Mouse (Mus musculus) 3134 (cell line): ENCODE data around the gene Fgf11.

Source experiments
- DNase-seq: peaks from one replicate; pipeline ENCODE4 v3.0.0-alpha.2; 2011; ENCODE audit warnings: low spot score; ENCODE audit not compliant: insufficient read length; ENCODE audit errors: extremely low read depth

Gene Fgf11

DNA sequence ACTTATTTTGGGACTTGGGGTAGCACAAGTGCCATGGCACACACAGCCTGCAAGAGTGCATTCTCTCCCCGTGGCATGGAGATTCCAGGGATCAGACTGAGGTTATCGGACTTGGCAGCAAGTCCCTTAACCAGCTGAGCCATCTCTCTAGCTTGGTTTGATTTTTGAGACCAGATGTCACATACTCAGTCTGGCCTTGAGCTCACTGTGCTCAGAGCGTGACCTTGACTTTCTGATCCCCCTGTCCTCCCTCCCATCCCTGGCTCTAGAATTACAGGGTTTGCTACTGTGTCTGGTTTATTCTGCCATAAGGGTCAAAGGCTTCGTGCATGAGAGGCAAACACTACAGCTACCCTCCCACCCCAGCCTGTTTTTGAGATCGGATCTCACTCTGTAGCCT is 12.2 kb downstream of the Fgf11 start:
- DNase-seq: no peak

DNA sequence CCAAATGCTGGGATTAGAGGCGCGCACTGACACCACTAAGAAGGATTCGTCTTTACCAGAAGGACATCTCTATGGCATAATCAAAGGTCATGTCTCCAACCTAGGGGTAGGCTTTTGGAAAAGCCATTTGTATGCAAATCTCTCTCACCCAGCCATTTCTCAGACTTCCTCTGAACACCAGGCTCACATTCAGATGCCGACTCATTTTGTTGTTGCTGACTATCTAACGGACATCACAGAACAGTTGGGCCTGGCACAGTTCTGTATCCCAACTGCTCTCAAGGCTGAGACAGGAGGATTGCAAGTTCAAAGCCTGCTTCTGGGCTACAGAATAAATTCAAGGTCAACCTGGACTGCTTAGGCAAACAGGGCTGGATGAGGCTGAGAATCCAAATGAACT is 14.4 kb downstream of the Fgf11 start:
- DNase-seq: no peak

DNA sequence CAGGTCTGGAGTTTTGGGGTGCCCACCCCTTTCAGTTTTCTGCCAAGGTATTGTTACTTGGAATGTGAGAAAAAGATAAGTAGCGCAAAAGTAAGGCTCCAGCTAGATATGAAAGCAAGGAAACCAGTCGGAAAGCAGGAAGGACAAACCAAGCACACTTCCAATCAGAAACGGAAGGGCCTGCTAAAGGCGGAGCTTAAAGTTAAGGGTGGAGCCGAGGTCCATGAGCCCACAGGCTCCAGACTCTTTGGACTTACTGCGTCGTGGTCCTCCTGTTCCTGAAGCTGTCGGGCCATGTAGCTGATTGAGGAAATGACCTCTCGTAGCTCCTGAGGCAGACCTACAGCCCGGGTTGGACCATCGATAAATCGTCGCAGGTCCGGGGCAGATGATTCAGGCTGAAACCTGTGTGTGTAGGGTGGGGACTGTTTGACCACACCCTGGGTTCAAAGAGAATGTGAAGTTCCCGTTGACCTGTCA is 16.8 kb downstream of the Fgf11 start:
- no peak for DNase-seq

DNA sequence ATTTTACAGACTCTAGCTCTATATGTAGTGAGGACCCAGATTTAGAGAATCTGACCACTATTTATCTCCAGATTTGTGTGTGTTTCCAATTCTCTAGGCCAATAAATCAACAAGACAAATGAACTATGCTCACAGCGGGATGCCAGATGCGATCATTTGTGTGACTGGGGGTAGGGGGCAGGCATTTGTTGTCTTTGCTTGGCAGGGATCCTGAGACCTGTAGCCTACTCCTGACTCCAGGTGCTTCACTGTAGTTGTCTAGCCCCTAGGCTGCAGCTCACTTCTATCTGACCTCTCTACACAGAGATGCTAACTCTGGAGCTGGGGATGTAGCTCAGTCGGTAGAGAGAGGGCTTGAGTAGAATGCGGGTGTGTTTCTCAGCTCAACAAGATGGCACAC is 19.8 kb downstream of the Fgf11 start:
- DNase-seq: no peak

DNA sequence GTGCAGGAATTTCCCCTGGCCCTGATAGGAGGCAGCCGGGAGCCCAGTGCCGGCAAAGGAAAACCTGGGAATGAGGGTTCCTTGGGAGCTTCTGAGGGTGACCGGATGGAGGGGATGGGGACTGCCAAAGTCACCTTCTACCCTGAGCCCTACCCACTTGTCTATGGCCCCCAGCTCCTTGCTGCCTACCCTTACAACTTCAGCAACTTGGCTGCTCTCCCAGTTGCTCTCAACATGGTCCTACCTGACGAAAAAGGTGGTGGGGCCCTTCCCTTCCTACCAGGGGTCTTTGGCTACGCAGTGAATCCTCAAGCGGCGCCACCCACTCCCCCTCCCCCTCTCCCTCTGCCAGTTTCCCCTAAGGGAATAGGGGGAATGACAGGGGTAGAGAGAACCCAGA is 22.7 kb downstream of the Fgf11 start:
- no peak for DNase-seq

DNA sequence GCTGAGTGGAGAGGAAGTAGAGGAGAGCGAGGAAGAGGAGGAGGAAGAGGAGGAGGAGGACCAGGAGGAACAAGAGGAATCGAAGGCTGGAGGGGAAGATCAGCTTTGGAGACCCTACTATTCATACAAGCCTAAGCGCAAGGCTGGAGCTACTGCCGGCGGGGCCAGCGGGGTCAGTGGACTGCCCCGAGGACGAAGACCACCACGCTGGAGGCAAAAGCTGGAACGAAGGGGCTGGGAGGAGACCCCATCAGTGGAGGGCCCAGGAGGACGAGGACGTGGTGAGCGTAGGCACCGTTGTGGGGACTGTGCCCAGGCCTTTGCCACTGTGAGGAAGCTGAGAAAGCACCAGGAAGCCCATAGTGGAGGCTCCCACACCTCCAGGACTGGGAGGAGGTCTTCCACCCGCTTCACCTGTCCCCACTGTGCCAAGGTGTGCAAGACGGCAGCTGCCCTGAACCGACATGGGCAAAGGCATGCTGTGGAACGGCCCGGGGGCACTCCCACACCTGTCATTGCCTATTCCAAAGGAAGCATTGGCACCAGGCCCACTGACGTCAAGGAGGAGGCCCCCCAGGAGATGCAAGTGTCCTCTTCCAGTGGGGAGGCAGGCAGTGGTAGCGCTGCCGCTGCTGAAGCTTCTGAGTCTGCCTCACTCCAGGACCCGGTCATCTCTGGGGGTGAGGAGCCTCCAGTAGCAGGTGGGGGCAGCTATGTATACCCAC is 23.2 kb downstream of the Fgf11 start:
- DNase-seq: no peak

DNA sequence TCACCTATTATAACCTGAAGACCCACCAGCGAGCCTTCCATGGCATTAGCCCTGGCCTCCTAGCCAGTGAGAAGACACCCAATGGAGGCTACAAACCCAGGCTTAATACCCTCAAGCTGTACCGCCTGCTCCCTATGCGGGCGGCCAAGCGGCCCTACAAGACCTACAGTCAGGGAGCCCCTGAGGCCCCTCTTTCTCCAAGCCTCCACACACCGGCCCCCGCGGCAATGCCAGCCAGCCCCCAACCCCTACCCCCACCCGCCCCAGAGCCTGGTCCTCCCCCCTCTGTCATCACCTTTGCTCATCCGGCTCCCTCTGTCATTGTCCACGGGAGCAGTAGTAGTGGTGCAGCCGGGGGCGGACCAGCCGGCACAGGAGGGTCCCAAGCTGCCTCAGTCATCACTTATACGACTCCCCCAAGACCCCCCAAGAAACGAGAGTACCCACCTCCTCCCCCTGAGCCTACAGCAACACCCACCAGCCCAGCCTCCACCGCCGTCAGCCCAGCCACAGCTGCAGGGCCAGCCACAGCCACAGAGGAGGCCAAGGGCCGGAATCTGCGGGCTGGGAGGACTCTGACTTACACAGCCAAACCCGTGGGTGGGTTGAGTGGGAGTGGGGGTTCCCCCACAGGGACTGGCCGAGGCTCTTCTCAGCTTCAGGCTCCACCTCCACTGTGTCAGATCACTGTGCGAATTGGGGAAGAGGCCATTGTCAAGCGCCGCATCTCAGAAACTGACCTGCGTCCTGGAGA is 24.0 kb downstream of the Fgf11 start:
- DNase-seq: no peak

DNA sequence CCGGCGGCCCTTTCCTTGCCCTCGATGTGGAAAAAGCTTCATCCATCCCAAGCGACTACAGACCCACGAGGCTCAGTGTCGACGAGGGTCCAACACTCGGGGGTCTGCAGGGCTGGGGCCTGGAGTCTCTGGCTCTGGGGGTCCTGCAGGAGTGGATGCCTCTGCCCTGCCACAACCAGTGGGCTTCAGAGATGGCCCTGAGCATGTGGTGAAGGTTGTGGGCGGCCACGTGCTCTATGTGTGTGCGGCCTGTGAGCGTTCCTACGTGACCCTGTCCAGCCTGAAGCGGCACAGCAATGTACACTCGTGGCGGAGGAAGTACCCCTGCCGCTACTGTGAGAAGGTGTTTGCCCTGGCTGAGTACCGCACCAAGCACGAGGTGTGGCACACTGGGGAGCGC is 25.2 kb downstream of the Fgf11 start:
- DNase-seq: no peak

DNA sequence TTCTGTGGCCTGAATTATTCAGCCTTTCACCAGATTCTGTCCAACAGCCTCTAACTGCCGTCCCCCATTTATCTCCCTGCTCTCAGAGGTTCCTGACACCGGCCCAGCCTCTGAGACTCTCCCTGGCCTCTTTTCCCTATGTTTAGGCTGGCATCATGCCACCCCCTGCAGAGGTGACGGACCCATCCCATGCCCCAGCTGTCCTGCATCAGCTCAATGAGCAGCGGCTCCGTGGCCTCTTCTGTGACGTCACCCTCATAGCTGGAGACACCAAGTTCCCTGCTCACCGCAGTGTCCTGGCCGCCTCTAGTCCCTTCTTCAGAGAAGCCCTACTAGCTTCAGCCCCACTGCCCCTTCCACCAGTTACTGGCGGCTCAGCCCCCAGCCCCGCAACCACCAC is 25.9 kb downstream of the Fgf11 start:
- no peak for DNase-seq

DNA sequence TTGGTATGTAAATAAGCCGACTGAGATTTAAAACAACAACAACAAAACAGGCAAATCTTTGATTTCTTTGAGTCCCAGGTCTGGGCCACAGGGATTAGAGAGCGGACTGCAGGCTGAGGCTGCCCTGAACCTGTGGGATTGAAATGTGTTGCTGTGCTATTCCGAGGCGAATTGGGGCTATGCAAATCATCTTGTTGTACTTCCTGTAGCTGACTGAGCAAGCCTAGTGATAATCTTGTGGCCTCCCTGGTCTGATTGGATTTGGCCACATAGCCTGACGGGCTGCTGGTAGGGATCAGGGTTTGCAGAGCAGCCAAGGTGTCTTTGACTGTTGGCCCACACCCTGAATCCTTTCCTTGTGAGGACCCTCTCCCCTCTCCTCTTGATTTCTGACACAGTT is 26.7 kb downstream of the Fgf11 start:
- no peak for DNase-seq

DNA sequence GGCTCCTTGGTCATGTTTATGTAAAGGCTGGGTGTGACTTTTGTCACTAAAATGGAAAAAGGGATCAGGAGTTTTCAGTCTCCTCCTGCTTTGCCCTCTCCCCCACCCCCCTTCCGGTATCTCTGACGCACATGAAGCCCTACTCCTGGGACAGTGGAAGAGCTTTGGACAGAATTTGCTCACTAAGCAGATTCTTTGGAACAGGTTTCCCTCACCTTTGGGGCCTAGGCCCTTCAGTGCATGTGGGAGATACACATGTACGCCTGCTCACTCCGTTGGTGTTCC is 34.1 kb downstream of the Fgf11 start:
- no peak for DNase-seq

DNA sequence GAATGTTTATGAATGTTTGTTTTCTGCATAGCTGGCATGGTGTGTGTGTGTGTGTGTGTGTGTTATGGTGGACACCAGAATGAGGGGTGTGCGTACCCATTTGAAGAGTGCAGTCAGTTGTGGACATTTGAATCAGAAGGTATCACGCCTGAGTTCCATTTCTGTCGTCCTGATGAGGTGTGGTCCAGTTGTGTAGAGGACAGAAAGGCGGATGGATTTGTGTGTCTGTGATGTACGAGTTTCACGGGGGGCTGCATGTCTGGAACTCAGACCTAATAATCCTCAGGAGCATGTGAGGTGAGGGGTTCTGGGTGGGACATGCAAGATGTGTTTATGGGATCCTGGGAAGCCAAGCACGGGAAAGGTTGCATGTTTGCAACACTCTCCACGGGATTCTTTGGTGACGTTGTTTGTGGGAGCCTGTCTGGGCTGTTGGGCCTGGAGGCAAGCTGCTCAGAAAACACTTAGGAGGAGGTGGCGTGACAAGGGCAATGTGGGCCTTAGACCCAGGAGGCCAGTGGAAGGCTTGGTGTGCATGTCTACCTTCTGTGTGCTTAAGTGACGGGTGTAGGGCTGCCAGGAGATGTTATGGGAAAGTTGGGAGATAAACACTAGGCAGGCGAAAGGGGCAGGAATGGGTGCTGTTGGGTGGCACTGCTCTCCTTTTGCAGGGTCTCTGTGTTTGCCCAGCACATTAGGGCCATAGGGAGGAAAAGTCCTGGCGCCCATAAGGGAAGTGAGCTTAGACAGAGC is 34.6 kb downstream of the Fgf11 start:
- no peak for DNase-seq

DNA sequence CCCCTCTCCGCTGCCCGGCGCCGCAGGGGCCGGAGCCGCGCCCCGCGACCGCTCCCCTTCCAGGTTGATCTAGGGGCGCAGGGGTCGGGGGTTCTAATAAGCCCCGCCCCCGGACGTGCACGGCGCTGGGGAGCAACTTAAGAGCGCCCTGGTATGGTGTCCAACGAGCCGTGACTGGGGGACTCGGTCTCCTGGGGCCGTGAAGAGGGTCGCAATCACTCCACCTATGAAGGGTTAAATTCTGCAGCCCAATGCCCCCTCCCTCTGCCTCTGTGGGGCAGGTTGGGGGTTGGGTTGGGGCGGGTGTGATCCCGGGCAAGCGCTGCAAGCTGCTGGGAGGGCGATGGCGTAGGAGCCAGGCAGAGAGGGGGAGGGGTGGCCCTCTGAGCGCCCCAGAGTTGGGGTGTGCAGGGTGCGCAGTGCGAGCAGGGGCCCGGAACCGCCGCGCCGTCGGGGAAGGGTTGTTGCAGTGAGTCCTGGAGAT is 35.5 kb downstream of the Fgf11 start:
- DNase-seq: peak; percentile 78

DNA sequence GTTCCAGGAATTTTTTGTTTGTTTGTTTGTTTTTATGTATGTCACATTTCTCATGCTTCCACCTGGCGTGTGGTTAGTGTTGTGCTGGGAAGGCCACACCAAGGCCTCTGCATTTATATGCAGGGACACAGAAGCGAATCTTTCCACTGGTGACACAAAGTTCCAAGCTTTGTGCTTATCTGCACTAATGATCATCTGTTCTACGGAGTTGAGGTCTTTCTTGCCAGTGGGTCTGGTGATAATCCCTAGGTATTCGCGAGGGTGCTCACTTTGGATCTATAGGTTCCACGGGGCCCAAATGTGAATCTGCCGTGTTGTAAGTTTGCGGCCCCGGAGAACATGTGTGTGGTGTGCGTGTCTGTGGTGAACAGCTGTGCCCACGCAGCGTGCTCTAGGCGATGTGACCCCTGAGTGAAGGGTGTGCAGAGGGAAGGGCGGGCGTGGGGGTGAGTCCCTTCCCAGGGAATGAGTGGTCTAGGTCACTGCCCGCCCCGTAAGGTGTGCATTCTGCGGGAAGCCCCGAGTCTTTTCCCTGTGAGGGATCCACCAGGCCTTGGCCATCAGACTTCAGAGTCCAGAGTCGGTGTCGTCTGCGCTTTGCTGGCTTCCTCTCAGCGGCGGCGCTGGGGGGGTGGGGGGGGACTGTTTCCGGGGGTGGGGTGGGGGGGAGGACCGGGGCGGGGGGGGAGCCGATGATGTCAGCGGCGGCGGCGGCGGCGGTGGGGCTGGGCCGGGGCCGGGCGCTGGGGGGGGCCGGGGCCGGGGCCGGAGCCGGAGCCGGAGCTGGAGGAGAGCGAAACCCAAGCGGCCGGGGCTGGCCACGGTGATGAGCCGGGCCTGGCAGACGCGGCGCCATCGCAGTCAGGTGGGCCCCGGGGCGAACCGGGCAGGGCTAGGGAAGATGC is 36.2 kb downstream of the Fgf11 start, which contains the start of gene Zbtb4:
TSS of gene Zbtb4 (plus strand) at position 692 of the 905 bp plus-strand sequence.
- peak; percentile 52 for DNase-seq

DNA sequence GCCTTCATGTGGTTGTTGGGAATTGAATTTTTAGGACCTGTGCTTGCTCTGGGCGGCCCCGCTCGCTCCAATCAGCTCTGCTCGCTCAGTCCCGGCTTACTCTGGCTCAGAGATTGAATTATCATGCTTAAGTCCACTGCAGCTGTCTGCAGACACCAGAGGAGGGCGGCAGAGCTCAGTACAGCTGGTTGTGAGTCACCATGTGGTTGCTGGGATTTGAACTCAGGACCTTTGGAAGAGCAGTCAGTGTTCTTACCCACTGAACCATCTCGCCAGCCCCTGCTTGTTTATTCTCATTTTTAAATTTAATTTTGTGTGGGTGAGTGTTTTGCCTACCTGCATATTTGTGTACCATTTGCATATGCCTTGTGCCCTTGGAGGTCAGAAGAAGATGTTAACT is 38.1 kb downstream of the Fgf11 start:
- peak; percentile 49 for DNase-seq

DNA sequence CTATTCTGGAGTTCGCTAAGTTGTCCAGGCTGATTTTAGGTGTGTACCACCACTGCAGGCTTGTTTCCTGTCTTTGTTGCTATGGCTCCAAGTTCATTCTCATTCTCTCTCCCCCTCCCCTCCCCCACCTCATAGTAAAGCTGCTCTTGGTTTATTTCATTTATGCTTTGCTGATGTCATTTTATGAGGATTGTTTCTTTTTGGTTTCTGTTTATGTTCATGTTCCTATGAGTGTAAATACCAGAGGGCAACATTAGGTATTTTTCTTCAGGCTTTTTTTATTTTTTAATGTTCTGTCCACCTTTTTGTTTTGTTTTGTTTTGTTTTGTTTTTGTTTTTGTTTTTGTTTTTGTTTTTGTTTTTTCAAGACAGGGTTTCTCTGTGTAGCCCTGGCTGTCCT is 39.8 kb downstream of the Fgf11 start, which contains the start of gene Slc35g3:
TSS of gene Slc35g3 (minus strand) at position 101 of the 400 bp plus-strand sequence.
- DNase-seq: no peak

DNA sequence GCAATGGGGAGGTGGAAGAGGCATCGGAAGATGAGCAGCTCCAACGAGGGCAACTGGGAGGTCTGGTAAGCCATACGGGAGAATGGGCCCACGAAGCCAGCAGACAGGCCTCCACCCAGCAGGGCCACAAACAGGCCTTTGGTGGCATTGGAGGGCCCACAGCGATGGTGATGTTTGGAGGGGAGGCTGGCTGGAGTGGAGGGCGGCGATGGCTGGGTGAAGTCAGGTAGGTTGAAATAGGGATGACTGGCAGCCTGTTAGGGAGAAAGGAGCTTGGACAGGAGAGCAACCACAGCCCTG is 40.8 kb downstream of the Fgf11 start:
- DNase-seq: no peak

DNA sequence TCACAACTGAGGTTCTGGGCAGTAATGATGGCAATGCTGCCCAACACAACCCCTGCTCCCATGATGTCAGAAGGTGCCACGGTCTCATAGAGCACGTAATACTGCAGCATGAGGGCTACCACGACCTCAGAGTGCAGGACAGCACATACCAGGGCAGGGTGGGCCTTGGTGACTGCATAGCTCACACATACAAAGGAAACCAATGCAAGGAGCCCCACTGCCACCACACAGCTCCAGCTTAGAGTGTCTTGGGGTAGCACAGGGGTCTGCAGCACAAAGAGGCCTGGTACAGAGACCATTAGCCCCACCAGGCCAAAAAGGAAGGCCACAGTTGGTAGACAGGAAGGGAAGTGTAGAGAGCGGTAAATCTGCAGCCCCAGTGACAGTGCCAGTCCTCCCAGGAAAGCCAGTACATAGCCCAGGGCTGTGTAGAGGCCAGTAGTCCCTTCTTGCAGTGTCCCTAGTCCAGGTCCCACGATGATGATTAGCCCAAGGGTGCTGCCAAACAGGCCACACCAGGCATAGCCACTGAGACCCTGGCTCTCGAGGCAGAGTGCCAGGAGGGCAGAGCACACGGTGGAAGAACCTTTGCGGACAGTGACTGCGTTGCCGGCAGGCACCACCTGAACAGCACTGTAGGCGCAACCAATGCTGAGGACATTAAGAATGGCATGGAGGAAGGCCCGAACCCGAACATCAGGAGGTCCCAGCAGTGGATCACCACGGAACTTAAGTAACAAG is 41.3 kb downstream of the Fgf11 start:
- DNase-seq: no peak

DNA sequence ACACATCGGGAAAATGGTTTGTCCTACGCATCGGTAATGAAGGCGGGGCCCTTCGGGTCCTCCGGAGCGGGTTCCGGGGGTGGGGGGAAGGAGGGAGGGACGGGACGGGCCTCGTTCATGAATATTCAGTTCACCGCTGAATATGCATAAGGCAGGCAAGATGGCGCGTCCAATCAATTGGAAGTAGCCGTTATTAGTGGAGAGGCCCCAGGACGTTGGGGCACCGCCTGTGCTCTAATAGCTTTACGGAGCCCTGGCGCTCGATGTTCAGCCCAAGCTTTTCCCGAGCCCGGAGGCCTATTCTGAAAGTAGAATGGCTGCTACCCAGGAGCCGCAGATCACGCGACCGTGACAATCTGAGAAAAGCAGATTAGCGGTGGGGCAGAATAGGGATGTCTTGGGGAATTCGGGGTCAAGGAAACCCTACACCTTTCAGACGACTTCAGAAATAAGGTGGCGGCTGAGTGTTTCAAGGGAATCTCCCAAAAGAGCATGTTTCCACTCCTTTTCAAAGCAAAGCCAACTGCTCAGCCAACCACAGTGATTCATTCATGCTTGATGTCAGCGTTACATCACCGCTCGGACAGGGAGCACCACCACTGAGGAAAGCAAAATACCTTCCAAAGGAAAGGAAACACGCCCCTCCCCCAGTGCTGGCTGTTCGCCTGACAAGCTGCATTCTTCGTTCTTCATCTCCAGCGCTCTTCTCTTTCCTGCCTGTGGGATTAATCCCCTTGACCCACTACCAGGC is 42.5 kb downstream of the Fgf11 start:
- peak; percentile 91 for DNase-seq
